Mouse (Mus musculus) spleen, adult 2 months (tissue): ENCODE results near the gene Auts2.

Experiments used
- CTCF ChIP-seq: fragments of 200-500 bp; IDR thresholded peaks from 2 replicates; pipeline ENCODE4 v1.5.1; 2011; ENCODE audit warnings: mild to moderate bottlenecking, inconsistent platforms; ENCODE audit not compliant: insufficient read depth, insufficient read length, insufficient replicate concordance; ENCODE audit errors: extremely low read depth
- POLR2A ChIP-seq: fragments of 200-500 bp; IDR thresholded peaks from 2 replicates; pipeline ENCODE4 v1.6.1; 2011; ENCODE audit warnings: low read depth, low read length, inconsistent platforms

GRCm38 (mm10) chr5:131849644-131850043 lies 693.5 kb downstream of the Auts2 start:
- TF ChIP-seq CTCF (no peak), POLR2A (no peak)
